26 mouse cellular contexts compared by ENCODE assay signal in genomic region chr1:168823184-168823583, GRCm38 (mm10).
DNase-seq lines count a peak whose midpoint lies in the region; ATAC-seq and TF ChIP-seq lines count a peak whose summit lies in the region.
"Had no signal": no experiment of that assay in that cellular context is flagged by ENCODE, and none has a peak within 500 bp of the region (broad histone marks: within the 10 kb centered on the region; RNA-seq: fewer than 3 reads in every experiment).

No protein-coding gene starts in this region.

- no peak overlapping the region; the same call in 1 of the 2 replicates for H3K27ac ChIP-seq in lung, embryonic 14.5 days (ENCODE audit: low read depth)
- H3K27ac ChIP-seq: embryonic facial prominence, embryonic 13.5 days; forebrain, embryonic 12.5 days; hindbrain, embryonic 12.5 days; kidney, embryonic 15.5 days; left cerebral cortex, adult 2 months; liver, embryonic 15.5 days; midbrain, embryonic 12.5 days had no signal

- H3K4me2 ChIP-seq in lung, embryonic 14.5 days: no peak overlapping the region
- H3K4me2 ChIP-seq: embryonic facial prominence, embryonic 13.5 days; forebrain, embryonic 12.5 days; hindbrain, embryonic 12.5 days; kidney, embryonic 15.5 days; liver, embryonic 15.5 days; midbrain, embryonic 12.5 days had no signal

- H3K36me3 ChIP-seq in lung, embryonic 14.5 days (ENCODE audit: insufficient read depth): no peaks in the 10 kb centered on the region
- H3K36me3 ChIP-seq: embryonic facial prominence, embryonic 13.5 days; forebrain, embryonic 12.5 days; hindbrain, embryonic 12.5 days; kidney, embryonic 15.5 days; liver, embryonic 15.5 days; midbrain, embryonic 12.5 days had no signal

- no peaks in the 10 kb centered on the region for H3K27me3 ChIP-seq in lung, embryonic 14.5 days (ENCODE audit: insufficient read depth, low read length)
- H3K27me3 ChIP-seq: embryonic facial prominence, embryonic 13.5 days; forebrain, embryonic 12.5 days; hindbrain, embryonic 12.5 days; kidney, embryonic 15.5 days; liver, embryonic 15.5 days; midbrain, embryonic 12.5 days; Patski had no signal

- peak; percentile 1 for DNase-seq in heart, adult 8-10 months (ENCODE audit: low spot score)
- DNase-seq in heart, adult 9 months (ENCODE audit: low spot score in 2 of 2): no peak
- DNase-seq in lung, embryonic 14.5 days: peak; percentile 85
- DNase-seq in lung, postnatal 25 days (ENCODE audit: low spot score): no peak
- peak; percentile 9 for DNase-seq in NIH3T3 (ENCODE audit: low read depth)
- peak; percentile 5 to 7 for DNase-seq in heart, postnatal 10 days
- DNase-seq in layer of hippocampus, postnatal 25 days (ENCODE audit: extremely low spot score in 1 of 2, low spot score in 1 of 2): no peak
- DNase-seq in embryo, embryonic 10 days (ENCODE audit: low spot score): no peak
- DNase-seq: cerebellum, adult 18-20 months; cerebellum, postnatal 25 days; embryo, embryonic 11 days; gastrocnemius, postnatal 36 days; kidney, adult 11 months; layer of hippocampus, adult 9-11 months; thymus, adult 18-20 months; thymus, postnatal 4 days had no signal

- ATAC-seq in lung, embryonic 14.5 days (ENCODE audit: insufficient read depth): peak; percentile 66; the same call in 1 of the 2 replicates
- ATAC-seq: CD4-positive, CD25-positive, alpha-beta regulatory T cell, adult 4 months; Patski had no signal

- no peak for TF ChIP-seq CTCF in lung, embryonic 14.5 days (IDR thresholded peaks at IDR 0.05; ENCODE audit: low read depth)

- no peak overlapping the region for H3K4me3 ChIP-seq in lung, embryonic 14.5 days (ENCODE audit: low read depth, low read length)
- H3K4me3 ChIP-seq: embryonic facial prominence, embryonic 13.5 days; erythroblast, embryonic 14.5 days; forebrain, embryonic 12.5 days; hindbrain, embryonic 12.5 days; kidney, embryonic 15.5 days; left cerebral cortex, adult 2 months; liver, embryonic 15.5 days; midbrain, embryonic 12.5 days had no signal

- WGBS in lung, embryonic 14.5 days: 35% methylated on average over 3 of the region's 3 CpGs

- H3K9me3 ChIP-seq in lung, embryonic 14.5 days (ENCODE audit: low read depth, low read length): no peaks in the 10 kb centered on the region
- H3K9me3 ChIP-seq: embryonic facial prominence, embryonic 13.5 days; forebrain, embryonic 12.5 days; hindbrain, embryonic 12.5 days; kidney, embryonic 15.5 days; liver, embryonic 15.5 days; midbrain, embryonic 12.5 days had no signal

- intact Hi-C loops in heart, postnatal 10 days (cut with DNase I): no loop called here

- H3K4me1 ChIP-seq in lung, embryonic 14.5 days (ENCODE audit: insufficient read depth): peaks cover 4% of the 10 kb centered on the region
- H3K4me1 ChIP-seq: embryonic facial prominence, embryonic 13.5 days; forebrain, embryonic 12.5 days; hindbrain, embryonic 12.5 days; kidney, embryonic 15.5 days; liver, embryonic 15.5 days; midbrain, embryonic 12.5 days had no signal

- H3K9ac ChIP-seq in lung, embryonic 14.5 days: no peak overlapping the region
- H3K9ac ChIP-seq: embryonic facial prominence, embryonic 13.5 days; forebrain, embryonic 12.5 days; hindbrain, embryonic 12.5 days; kidney, embryonic 15.5 days; liver, embryonic 15.5 days; midbrain, embryonic 12.5 days had no signal

Comparison
In these comparisons a context has a peak if more than half of its experiments do, and no peak if none do; other contexts are left out.
1. DNase-seq: peak in heart, adult 8-10 months (single experiment), lung, embryonic 14.5 days (single experiment), NIH3T3 (single experiment) and heart, postnatal 10 days (2 of 2); none in heart, adult 9 months (0 of 2), lung, postnatal 25 days (single experiment), layer of hippocampus, postnatal 25 days (0 of 2) and embryo, embryonic 10 days (single experiment).